Mouse (Mus musculus): ENCODE data around the gene Slc38a1.

The Slc38a1 gene

GRCm38 (mm10) chr15:96607422-96607821, 35.3 kb downstream of the Slc38a1 start:
- DNase-seq = no peak

DNA sequence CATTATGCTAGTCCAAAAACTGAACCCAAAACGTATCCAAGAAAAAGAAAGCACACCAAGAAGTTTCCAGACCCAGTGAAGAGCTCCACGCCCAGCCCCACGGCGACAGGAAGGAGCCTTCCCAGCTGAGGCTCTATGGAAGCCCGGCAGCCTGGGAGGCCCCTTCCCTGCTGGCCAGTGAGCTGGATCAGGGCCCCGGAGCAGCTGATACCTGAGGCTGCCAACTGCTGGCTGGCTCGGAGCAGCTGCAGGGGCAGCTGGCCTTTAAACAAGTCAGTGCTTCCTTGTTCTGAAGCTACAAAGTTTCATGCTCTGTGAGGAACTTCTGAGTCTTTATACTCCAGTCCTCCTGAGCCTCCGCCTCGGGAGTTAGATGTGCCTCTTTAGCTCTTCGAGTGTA, 38.4 kb downstream of the Slc38a1 start:
- DNase-seq = peak; percentile 40

DNA sequence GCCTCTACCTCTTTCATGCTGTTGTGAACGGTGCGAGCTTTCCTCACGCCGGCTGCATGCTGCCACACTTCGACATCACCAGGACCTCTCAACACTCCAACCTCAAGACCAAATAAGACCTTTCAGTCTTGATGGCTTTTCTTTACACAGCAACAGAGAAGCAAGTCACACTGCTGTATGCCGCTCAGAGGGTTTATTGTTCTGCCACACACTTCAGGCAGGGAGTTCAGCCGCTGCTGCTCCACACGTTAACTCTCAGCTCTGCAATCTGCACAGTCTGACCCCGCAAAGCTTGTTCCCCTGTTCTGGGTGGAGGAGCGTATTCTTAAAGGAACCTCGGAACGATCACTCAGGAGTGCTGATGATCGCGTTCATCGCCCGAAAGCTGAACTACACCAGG, 40.7 kb downstream of the Slc38a1 start:
- no peak for DNase-seq

GRCm38 (mm10) chr15:96599852-96600781, 42.6 kb downstream of the Slc38a1 start:
- DNase-seq = no peak

DNA sequence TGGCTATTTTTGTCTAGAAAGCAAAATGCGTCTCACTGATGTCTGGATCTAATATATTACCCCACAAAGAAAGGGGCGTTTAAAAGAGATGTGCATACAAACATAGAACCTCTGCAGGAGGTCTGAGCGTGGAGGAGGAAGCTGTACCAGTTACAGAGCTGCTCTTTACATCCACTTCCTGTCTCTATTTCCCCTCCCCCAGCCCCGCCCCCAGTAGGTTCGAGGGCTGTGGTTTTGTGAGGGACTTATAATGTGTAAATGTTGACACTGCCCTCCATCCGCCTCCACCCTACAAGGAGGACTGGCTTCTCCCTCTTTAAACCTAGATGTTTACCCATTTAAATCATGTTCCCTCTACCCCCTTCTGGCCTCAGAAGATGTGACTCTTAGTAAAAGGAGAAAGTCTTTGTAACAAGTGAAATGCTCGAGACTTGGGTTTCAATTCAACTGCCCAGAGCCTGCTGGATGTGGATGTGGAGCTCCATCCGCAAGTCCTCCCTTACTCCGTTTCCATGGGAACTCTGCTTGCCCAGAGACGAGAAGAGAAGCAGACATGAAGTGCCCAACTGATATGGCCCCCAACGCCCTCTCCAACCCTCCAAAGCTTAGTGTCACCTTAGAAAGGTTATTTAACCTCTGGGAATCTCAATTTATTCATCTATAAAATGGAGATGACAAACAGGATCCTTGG, 43.7 kb downstream of the Slc38a1 start:
- DNase-seq = peak; percentile 45

DNA sequence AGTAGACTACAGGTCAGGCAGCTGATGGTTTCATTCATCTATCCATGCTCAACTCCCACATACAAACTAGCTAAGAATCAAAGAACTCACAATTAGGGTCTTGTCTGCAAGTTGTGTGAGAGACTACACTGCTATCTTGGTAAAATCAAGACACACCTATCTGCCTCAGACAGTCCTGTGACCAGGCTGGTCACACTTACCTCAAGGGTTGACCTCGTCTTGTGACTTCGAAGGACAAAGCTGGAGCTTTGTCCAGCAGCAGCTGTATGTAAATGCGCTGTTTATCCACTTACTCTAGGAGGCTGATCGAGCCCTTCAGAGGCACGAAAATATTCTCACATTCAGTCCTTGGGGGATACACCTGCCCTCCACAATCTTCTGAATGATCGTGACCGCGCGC, 45.6 kb downstream of the Slc38a1 start:
- no peak for DNase-seq

DNA sequence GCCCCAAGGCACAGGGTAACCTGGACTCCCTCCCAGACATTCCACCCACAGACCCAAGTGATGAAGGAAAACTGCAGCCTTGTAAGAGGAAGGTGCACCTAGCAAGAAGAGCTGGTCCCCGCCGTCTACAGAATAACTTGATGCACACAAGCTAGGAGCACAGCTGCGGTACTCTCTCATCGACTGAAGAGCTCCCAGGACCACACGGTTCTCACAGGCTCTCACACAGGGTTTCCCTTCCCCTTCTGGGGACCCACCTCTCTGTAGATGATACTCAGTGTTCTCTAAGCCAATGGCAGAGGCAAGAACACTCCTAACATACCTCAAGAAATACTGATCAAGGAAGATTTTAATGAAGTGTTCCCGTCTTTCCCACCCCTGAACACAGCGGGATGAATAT, 48.4 kb downstream of the Slc38a1 start:
- no peak for DNase-seq

DNA sequence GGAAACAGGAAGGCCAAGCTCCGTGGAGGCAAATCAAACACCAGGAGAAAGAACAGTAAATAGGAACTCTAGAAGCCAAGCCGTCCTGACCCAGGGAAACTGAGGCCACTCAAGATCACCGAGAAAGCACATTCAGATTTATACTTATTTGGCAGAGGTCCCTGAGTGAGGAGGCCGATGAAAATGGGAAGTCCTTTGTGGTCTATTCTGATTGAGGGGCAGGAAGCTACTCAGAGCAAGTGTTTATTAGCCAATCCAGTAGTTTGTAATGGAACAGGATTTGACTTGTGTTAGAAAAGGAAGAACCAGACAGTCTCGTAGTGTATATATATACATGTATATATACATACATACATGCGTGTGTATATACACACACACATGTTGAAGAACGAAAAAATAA, 48.8 kb downstream of the Slc38a1 start:
- DNase-seq = no peak

GRCm38 (mm10) chr15:96593457-96593856, 49.3 kb downstream of the Slc38a1 start:
- DNase-seq = no peak

DNA sequence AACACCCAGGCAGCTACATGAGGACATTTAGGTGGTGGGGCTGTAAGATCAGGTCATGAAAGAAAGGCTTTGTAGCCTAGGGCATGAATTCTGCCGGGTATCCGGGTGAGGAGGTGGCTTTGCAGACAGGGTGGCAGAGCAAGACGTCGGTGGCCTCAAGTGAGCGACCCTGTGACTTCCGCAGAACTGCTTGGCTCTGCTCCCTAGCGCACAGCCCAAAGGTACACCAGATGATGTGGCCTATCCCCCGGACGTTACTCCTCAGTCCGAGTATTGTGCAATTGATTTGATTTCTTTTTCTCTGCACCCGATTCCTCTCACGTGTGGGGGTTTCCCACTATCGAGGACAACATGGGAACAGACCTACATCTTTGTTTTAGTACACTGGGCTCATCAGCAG, 49.7 kb downstream of the Slc38a1 start:
- DNase-seq = no peak

- no peak for DNase-seq
These were observed 50.8 kb downstream of the Slc38a1 start for GRCm38 (mm10) chr15:96591876-96592417.

DNA sequence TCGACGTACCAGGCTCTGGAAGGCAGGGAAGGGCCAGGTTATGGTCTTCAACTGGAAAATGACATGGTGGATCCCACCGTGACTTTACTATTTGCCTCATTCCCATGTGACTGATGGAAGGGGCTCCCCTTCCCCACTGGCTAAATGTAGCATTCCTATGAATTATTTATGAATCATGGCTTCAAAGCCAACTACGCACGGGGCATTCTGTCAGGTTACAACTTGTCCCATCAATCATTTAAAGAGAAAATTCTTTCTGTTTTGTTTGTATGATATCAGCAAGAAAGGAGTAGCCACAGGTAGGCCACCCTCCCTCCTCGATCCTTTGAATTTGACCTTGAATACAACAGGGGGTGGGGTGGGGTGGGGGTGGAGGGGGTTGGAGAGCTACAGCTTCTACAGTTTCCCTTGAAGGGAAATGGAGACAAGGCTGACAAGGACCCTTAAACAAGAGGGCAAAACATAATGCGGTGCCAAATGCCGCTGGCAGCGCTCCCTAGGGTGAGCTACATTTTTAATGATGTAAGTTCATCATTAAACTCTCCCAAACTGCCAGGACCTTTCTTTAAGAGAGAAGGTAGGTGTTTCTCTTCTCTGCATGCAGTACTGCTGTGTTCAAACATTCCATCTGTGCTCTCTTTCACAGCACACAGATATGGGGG, 53.6 kb downstream of the Slc38a1 start:
- DNase-seq = no peak

GRCm38 (mm10) chr15:96587998-96588397, 54.7 kb downstream of the Slc38a1 start:
- DNase-seq = no peak

GRCm38 (mm10) chr15:96583371-96584008, 59.2 kb downstream of the Slc38a1 start:
- DNase-seq = no peak

GRCm38 (mm10) chr15:96576998-96577397, 65.7 kb downstream of the Slc38a1 start:
- no peak for DNase-seq

DNA sequence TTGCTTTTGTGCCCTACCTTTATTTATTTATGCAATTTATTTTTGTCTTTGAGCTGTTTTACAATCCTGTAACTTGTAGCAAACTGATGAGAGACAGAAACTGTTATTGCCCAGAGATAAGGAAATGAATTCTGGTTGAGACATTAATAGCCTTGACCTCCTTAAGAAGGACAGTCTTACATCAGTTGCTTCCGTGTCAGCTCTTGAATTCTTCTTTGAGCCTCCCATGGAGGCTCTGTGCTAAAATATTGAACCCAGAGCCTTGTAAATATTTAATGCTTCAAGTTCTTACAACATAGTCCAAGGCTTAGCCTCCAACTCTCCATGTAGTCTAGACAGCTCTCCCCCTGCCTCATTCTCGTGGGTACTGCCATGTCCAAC, 73.7 kb downstream of the Slc38a1 start:
- DNase-seq = no peak

- DNase-seq = no peak
These were observed 74.3 kb downstream of the Slc38a1 start for GRCm38 (mm10) chr15:96568271-96568982.

GRCm38 (mm10) chr15:96566850-96567271, 75.9 kb downstream of the Slc38a1 start:
- DNase-seq = peak; percentile 66

GRCm38 (mm10) chr15:96563852-96564251, 78.9 kb downstream of the Slc38a1 start:
- DNase-seq = no peak

DNA sequence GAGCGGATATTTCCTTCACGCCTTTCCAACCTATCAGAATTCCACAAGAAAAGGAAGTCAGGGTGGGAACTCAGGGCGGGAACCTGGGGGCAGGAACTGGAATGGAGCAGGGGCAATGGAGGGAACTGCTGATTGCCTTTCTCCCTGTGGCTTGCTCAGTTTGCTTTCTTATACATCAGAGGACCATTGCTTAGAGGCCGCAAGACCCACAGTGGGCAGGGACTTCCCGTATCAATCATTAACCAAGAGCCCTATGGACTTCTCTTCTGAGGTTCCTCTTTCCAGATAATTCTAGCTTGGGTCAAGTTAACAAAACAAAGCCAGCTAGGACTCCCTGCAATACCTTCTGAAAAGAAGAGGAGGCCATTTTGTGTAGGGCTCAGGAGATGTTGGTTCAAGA, 80.2 kb downstream of the Slc38a1 start:
- DNase-seq = no peak

GRCm38 (mm10) chr15:96560576-96561298, 82.0 kb downstream of the Slc38a1 start:
- DNase-seq = no peak

Measured in lung, postnatal 14 days (tissue).